Mouse (Mus musculus): Measurements from ENCODE around the gene Ifna12. TPM values are rescaled to one million over a fixed set of nuclear protein-coding genes. Genes with fewer than 3 reads are reported as not detected.

The Ifna12 gene
- not detected in 4 replicates for total RNA-seq (2023; ENCODE audit: inconsistent age)

GRCm38 (mm10) chr4:88603276-88603675 is at the start of gene Ifna12:
Ifna12 (minus strand) TSS chr4:88603376.

GRCm38 (mm10) chr4:88644359-88644758 is 41.2 kb upstream of the Ifna12 start, which contains the start of gene Ifna13:
Ifna13 (minus strand) TSS chr4:88644459.

GRCm38 (mm10) chr4:88634311-88634710 is 31.1 kb upstream of the Ifna12 start, which contains the start of gene C87499:
C87499 (minus strand) TSS chr4:88634411.

GRCm38 (mm10) chr4:88592285-88592684 is 10.9 kb downstream of the Ifna12 start, which contains the start of gene Ifna9:
Ifna9 (minus strand) TSS chr4:88592385.

GRCm38 (mm10) chr4:88571698-88572097 is 31.5 kb downstream of the Ifna12 start, which contains the start of gene Ifna14:
Ifna14 (minus strand) TSS chr4:88571798.

GRCm38 (mm10) chr4:88558145-88558544 is 45.0 kb downstream of the Ifna12 start, which contains the start of gene Ifna15:
Ifna15 (minus strand) TSS chr4:88558245.

Other genes with a start within 250 kb of the Ifna12 start
- 0.15 to 0.54 TPM (median 0.26 TPM) in 4 replicates for gene Hacd4, start 164.4 kb downstream of the Ifna12 start, total RNA-seq (2023; ENCODE audit: inconsistent age)
- not detected in 4 replicates for gene Ifnb1, start 80.6 kb downstream of the Ifna12 start, total RNA-seq (2023; ENCODE audit: inconsistent age)
- gene Ifna15, start 45.1 kb downstream of the Ifna12 start, total RNA-seq (2023; ENCODE audit: inconsistent age): not detected in 4 replicates
- gene Ifna14, start 31.6 kb downstream of the Ifna12 start, total RNA-seq (2023; ENCODE audit: inconsistent age): not detected in 4 replicates
- gene Ifna9, start 11.0 kb downstream of the Ifna12 start, total RNA-seq (2023; ENCODE audit: inconsistent age): not detected in 4 replicates
- gene C87499, start 31.0 kb upstream of the Ifna12 start, total RNA-seq (2023; ENCODE audit: inconsistent age): not detected in 4 replicates
- gene Ifna13, start 41.1 kb upstream of the Ifna12 start, total RNA-seq (2023; ENCODE audit: inconsistent age): not detected in 4 replicates
- gene Ifna16, start 73.5 kb upstream of the Ifna12 start, total RNA-seq (2023; ENCODE audit: inconsistent age): not detected in 4 replicates
- not detected in 4 replicates for gene Ifna2, start 80.5 kb upstream of the Ifna12 start, total RNA-seq (2023; ENCODE audit: inconsistent age)
- not detected in 4 replicates for gene Ifnab, start 88.0 kb upstream of the Ifna12 start, total RNA-seq (2023; ENCODE audit: inconsistent age)
- not detected in 4 replicates for gene Gm26566, start 118.4 kb upstream of the Ifna12 start, total RNA-seq (2023; ENCODE audit: inconsistent age)
- gene Klhl9, start 119.1 kb upstream of the Ifna12 start, total RNA-seq (2023; ENCODE audit: inconsistent age): 16.1 to 18.8 TPM (median 16.6 TPM) in 4 replicates
- gene Gm13271, start 151.5 kb upstream of the Ifna12 start, total RNA-seq (2023; ENCODE audit: inconsistent age): not detected in 4 replicates
- not detected in 4 replicates for gene Gm13283, start 156.7 kb upstream of the Ifna12 start, total RNA-seq (2023; ENCODE audit: inconsistent age)
- not detected in 4 replicates for gene Gm13290, start 170.5 kb upstream of the Ifna12 start, total RNA-seq (2023; ENCODE audit: inconsistent age)
- not detected in 4 replicates for gene Gm13289, start 173.5 kb upstream of the Ifna12 start, total RNA-seq (2023; ENCODE audit: inconsistent age)
- not detected in 4 replicates for gene Gm13272, start 176.5 kb upstream of the Ifna12 start, total RNA-seq (2023; ENCODE audit: inconsistent age)
- not detected in 4 replicates for gene Ifnz, start 178.8 kb upstream of the Ifna12 start, total RNA-seq (2023; ENCODE audit: inconsistent age)
- gene Gm13276, start 182.3 kb upstream of the Ifna12 start, total RNA-seq (2023; ENCODE audit: inconsistent age): not detected in 4 replicates
- not detected in 4 replicates for gene Gm13277, start 185.3 kb upstream of the Ifna12 start, total RNA-seq (2023; ENCODE audit: inconsistent age)
- gene Gm13278, start 188.2 kb upstream of the Ifna12 start, total RNA-seq (2023; ENCODE audit: inconsistent age): not detected in 4 replicates
- not detected in 4 replicates for gene Gm13275, start 191.1 kb upstream of the Ifna12 start, total RNA-seq (2023; ENCODE audit: inconsistent age)
- gene Gm13279, start 194.0 kb upstream of the Ifna12 start, total RNA-seq (2023; ENCODE audit: inconsistent age): not detected in 4 replicates
- gene Gm13285, start 196.3 kb upstream of the Ifna12 start, total RNA-seq (2023; ENCODE audit: inconsistent age): 0.36 TPM in 1 of 4 replicates, not detected in the others
- not detected in 4 replicates for gene Gm13287, start 199.9 kb upstream of the Ifna12 start, total RNA-seq (2023; ENCODE audit: inconsistent age)
- not detected in 4 replicates for gene Gm13288, start 202.2 kb upstream of the Ifna12 start, total RNA-seq (2023; ENCODE audit: inconsistent age)
- not detected in 4 replicates for gene Ifna7, start 212.9 kb upstream of the Ifna12 start, total RNA-seq (2023; ENCODE audit: inconsistent age)
- not detected in 4 replicates for gene Ifna11, start 216.6 kb upstream of the Ifna12 start, total RNA-seq (2023; ENCODE audit: inconsistent age)
- gene Ifna6, start 224.0 kb upstream of the Ifna12 start, total RNA-seq (2023; ENCODE audit: inconsistent age): not detected in 4 replicates
- gene Ifna5, start 232.1 kb upstream of the Ifna12 start, total RNA-seq (2023; ENCODE audit: inconsistent age): not detected in 4 replicates
- gene Ifna4, start 238.5 kb upstream of the Ifna12 start, total RNA-seq (2023; ENCODE audit: inconsistent age): not detected in 4 replicates
- gene Ifna1, start 246.7 kb upstream of the Ifna12 start, total RNA-seq (2023; ENCODE audit: inconsistent age): not detected in 4 replicates